Mouse (Mus musculus): ENCODE results near the gene Plcl2. TPM values are rescaled to one million over a fixed set of nuclear protein-coding genes. Genes with fewer than 3 reads are reported as not detected.

Gene Plcl2
- 22.7 and 29.1 TPM in 2 replicates for polyA plus RNA-seq (2012; ENCODE audit: low replicate concordance)

GRCm38 (mm10) chr17:50509251-50510104 lies at the start of gene Plcl2:
TSS of gene Plcl2 (plus strand) at chr17:50509403.

Other genes starting within 250 kb of the Plcl2 start
- gene Dazl, start 215.8 kb upstream of the Plcl2 start, polyA plus RNA-seq (2012; ENCODE audit: low replicate concordance), result not detected in 2 replicates